Mouse (Mus musculus) lung, postnatal 0 days (tissue): ENCODE results near the gene Tbx5. TPM values are rescaled to one million over a fixed set of nuclear protein-coding genes. Genes with fewer than 3 reads are reported as not detected.

ENCODE experiments used
- ATAC-seq: fragments of 200-750 bp; cut with Nextera tagmentation; 2 replicates; pipeline ENCODE4 v1.8.0; 2017; ENCODE audit warnings: moderate library complexity
- DNase-seq: peaks from one replicate; pipeline ENCODE4 v3.0.0-alpha.2; 2016; ENCODE audit warnings: low spot score
- H3K27ac ChIP-seq: fragments of 300-500 bp; sonication (generic); 2 replicates; pipeline ENCODE4 v1.5.1; 2014; ENCODE audit warnings: antibody characterized with exemption, mild to moderate bottlenecking, low read length, mixed read lengths
- H3K27me3 ChIP-seq: fragments of 300-500 bp; sonication (generic); replicated peaks from 2 replicates; pipeline ENCODE4 v1.6.1; 2014; ENCODE audit warnings: low read length, mixed read lengths; ENCODE audit not compliant: insufficient read depth
- H3K36me3 ChIP-seq: fragments of 300-500 bp; sonication (generic); 2 replicates; pipeline ENCODE4 v1.6.1; 2014; ENCODE audit warnings: low read length, mixed read lengths; ENCODE audit not compliant: insufficient read depth
- H3K4me1 ChIP-seq: fragments of 300-500 bp; sonication (generic); 2 replicates; pipeline ENCODE4 v1.6.1; 2014; ENCODE audit warnings: antibody characterized with exemption, low read depth, low read length, mixed read lengths; ENCODE audit not compliant: insufficient read depth
- H3K4me2 ChIP-seq: fragments of 300-500 bp; sonication (generic); replicated peaks from 2 replicates; pipeline ENCODE4 v1.6.1; 2014; ENCODE audit warnings: low read depth, mild to moderate bottlenecking, low read length, moderate library complexity, mixed read lengths
- H3K4me3 ChIP-seq: fragments of 300-500 bp; sonication (generic); 2 replicates; pipeline ENCODE4 v1.5.1; 2014; ENCODE audit warnings: low read depth, low read length
- H3K9ac ChIP-seq: fragments of 300-500 bp; sonication (generic); replicated peaks from 2 replicates; pipeline ENCODE4 v1.6.1; 2014; ENCODE audit warnings: low read depth, mild to moderate bottlenecking
- H3K9me3 ChIP-seq: fragments of 300-500 bp; sonication (generic); 2 replicates; pipeline ENCODE4 v1.6.1; 2016; ENCODE audit warnings: low read length, mixed read lengths
- CTCF ChIP-seq: IDR thresholded peaks from 2 replicates; pipeline ENCODE4 v1.5.1; 2016; ENCODE audit warnings: antibody characterized with exemption, mild to moderate bottlenecking
- EP300 ChIP-seq: IDR thresholded peaks from 2 replicates; pipeline ENCODE4 v1.6.1; 2016; ENCODE audit warnings: antibody characterized with exemption, mild to moderate bottlenecking, control low read depth
- WGBS: fragments of 180-500 bp; shearing (Covaris S2); extraction: QIAGEN DNeasy Blood & Tissue Kit; methylation state at CpG from one replicate; pipeline ENCODE4 v1.1.7; 2014; 5-methylcytosine and 5-hydroxymethylcytosine counted together
- polyA plus RNA-seq: library from polyadenylated mRNA; unstranded; fragments of >200 nt; fragmentation: Nextera tagmentation; extraction: Ambion mirVana; gene quantifications from 2 replicates; pipeline ENCODE4 v1.2.1, GENCODE M21; 2015

Tbx5 gene
- polyA plus RNA-seq, 1 experiment from 2014 or later, result 25.3 TPM

DNA sequence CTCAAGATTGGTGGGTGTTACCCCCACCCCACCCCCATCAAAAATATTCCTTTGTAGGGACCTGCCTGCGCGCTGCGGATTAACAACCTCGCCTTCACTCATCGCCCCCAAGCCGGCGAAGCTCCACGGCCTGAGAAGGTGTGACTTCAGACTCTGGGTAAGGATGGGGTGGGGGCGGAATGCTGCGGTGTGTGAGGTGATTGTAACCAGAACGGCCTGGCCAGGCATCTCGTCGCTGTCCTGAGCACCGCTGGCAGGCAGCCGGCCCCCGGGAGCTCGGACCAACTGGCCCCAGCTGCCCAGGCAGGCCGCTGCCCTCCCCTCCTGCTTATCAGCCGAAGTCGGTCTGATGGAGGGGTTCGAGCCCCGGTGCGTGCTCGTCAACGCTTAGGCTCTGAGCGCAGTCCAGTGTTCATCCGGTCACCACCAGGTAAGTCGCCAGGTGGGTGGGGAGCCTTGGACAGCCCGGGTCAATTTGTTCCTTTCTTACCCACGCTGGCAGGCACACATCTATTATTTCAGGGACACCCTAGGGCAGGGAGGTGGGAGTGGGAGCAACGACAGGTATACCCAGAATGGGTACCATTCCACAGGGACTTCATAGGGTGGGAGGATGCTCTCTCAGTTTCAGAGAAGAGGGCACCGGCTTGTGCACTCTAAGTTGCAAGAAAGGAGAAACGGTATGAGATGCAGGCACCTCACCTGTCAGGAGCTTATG, 35.9 kb upstream of the Tbx5 start:
- no peak for TF ChIP-seq CTCF
- no peak for TF ChIP-seq EP300
- no peak overlapping the region for H3K9ac ChIP-seq
- DNase-seq (no peak), ATAC-seq (no peak)
- WGBS, result 16% methylated on average over 28 of the region's 33 CpGs
- no peaks in the 10 kb centered on the region for H3K36me3 ChIP-seq
- H3K27me3 ChIP-seq, result peaks cover 19% of the 10 kb centered on the region; the same call in 1 of the 2 replicates
- H3K27ac ChIP-seq, result no peak overlapping the region
- no peak overlapping the region for H3K4me3 ChIP-seq
- no peaks in the 10 kb centered on the region for H3K9me3 ChIP-seq
- H3K4me1 ChIP-seq, result no peaks in the 10 kb centered on the region
- no peak overlapping the region for H3K4me2 ChIP-seq

- Histone ChIP-seq H3K36me3 (no peaks in the 10 kb centered on the region), H3K4me2 (no peak overlapping the region), H3K4me1 (no peaks in the 10 kb centered on the region), H3K9ac (no peak overlapping the region), H3K27ac (no peak overlapping the region), H3K4me3 (no peak overlapping the region), H3K27me3 (peaks cover 30% of the 10 kb centered on the region), H3K9me3 (no peaks in the 10 kb centered on the region)
- ATAC-seq, result no peak
- 11% methylated on average over 24 of the region's 26 CpGs for WGBS
- DNase-seq, result no peak
- no peak for TF ChIP-seq CTCF
- TF ChIP-seq EP300, result no peak
Observed at GRCm38 (mm10) chr5:119797580-119798150, 34.8 kb upstream of the Tbx5 start.

DNA sequence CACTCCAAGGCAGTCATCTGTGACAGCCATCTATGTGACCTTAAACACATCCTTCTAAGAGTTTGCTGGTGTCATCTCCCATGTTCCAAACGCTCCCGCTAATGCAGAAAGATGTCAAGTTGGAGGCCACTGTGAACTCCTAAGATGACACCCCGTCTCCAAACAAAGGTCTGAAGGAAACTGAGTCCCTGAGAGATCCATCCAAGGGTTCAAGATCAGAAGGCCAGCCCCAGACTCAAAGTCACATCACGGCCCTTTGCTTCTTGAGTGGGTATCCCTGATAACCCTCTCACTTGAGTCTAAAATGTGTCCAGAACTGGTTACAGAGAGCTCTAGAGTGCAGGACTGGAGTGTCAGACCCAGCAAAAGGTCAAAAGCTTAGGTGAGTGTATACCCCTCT, 34.2 kb upstream of the Tbx5 start:
- no peak for TF ChIP-seq EP300
- TF ChIP-seq CTCF, result no peak
- Histone ChIP-seq H3K4me3 (no peak overlapping the region), H3K9ac (no peak overlapping the region), H3K27ac (no peak overlapping the region), H3K4me2 (no peak overlapping the region), H3K4me1 (no peaks in the 10 kb centered on the region), H3K9me3 (no peaks in the 10 kb centered on the region), H3K36me3 (no peaks in the 10 kb centered on the region), H3K27me3 (peaks cover 36% of the 10 kb centered on the region)
- 25% methylated on average over 4 of the region's 4 CpGs for WGBS
- no peak for ATAC-seq
- no peak for DNase-seq

- H3K36me3 ChIP-seq, result no peaks in the 10 kb centered on the region
- H3K9ac ChIP-seq, result no peak overlapping the region
- H3K27me3 ChIP-seq, result peaks cover 41% of the 10 kb centered on the region
- no peaks in the 10 kb centered on the region for H3K4me1 ChIP-seq
- H3K4me2 ChIP-seq, result no peak overlapping the region
- peak; percentile 10; the same call in 1 of the 2 replicates for ATAC-seq
- DNase-seq, result no peak
- 9% methylated on average over 5 of the region's 5 CpGs for WGBS
- TF ChIP-seq CTCF, result no peak
- TF ChIP-seq EP300, result no peak
- no peaks in the 10 kb centered on the region for H3K9me3 ChIP-seq
- H3K27ac ChIP-seq, result 0 out of 2 replicates have a peak overlapping the region, but pooled peaks have one; percentile 1
- H3K4me3 ChIP-seq, result no peak overlapping the region
Observed at GRCm38 (mm10) chr5:119798713-119799418, 33.6 kb upstream of the Tbx5 start.

DNA sequence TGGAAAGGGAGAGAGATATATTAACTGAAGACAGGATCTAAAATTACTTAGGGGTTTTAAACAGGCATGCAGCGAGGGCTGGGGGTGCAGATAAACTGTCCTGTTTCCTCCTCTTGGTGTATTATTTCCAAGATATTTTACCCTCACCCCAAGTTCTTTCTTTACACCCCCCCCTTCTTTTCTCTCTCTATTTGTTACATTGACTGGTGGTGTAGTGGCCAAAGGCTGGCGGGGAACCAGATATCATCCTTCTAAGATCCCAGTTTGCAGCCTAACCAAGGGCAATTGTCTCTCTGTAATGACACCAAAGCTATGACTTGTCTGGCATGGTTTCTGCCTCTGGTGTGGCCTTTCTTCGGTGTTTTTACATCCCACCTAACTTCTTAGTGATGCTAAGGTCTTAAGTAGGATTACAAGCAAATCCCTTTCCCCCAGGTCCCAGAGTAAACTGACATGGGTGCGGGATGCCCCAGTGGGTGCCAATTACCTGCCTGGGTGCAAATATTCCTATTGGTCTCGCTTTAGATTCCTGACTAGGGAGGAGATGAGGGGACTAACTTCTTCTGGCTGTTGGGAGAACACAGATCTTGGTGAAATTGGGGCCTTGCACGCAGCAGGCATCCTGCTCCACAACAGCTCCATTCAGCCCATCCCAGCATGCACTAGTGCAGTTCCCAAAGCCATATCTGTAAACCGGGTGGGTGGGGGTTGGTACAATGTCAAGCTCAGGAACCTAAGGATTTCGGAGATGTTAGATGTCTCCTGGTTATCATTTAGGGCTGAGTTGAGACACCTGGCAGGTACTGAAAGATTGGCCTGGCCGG, 32.8 kb upstream of the Tbx5 start:
- H3K4me3 ChIP-seq, result no peak overlapping the region
- ATAC-seq, result no peak
- no peaks in the 10 kb centered on the region for H3K4me1 ChIP-seq
- TF ChIP-seq CTCF (no peak), EP300 (no peak)
- no peak for DNase-seq
- H3K4me2 ChIP-seq, result no peak overlapping the region
- peak overlapping the region; percentile 11; the same call in 1 of the 2 replicates for H3K27ac ChIP-seq
- H3K9me3 ChIP-seq, result no peaks in the 10 kb centered on the region
- no peaks in the 10 kb centered on the region for H3K36me3 ChIP-seq
- H3K9ac ChIP-seq, result no peak overlapping the region
- 12% methylated on average over 9 of the region's 9 CpGs for WGBS
- peaks cover 48% of the 10 kb centered on the region for H3K27me3 ChIP-seq

DNA sequence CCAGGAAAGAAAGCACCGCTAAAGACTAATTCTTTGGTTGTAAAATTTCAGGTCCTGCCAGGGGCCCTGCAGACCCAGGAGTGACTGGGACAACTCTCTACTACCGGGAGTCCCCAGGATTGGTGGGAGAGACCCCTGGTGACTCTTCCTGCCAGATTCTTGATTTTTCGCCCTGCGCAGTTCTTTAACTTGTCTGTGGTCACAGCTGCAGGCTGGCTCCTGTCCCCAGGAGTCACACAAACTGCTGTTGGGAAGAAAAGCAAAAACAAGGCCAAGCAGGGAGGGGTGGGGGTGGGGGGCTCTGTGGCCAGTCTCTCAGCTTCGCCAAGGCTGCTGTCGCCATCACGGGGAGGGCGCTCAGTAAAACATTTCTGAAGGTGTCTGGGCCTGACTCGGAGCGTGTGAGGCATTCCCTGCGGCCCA, 32.2 kb upstream of the Tbx5 start:
- 4% methylated on average over 11 of the region's 11 CpGs for WGBS
- ATAC-seq, result peak; percentile 54
- TF ChIP-seq CTCF (no peak), EP300 (no peak)
- Histone ChIP-seq H3K36me3 (no peaks in the 10 kb centered on the region), H3K4me1 (no peaks in the 10 kb centered on the region), H3K9ac (no peak overlapping the region), H3K9me3 (no peaks in the 10 kb centered on the region), H3K4me3 (no peak overlapping the region), H3K27ac (peak overlapping the region; percentile 11; the same call in 1 of the 2 replicates), H3K27me3 (peaks cover 52% of the 10 kb centered on the region), H3K4me2 (no peak overlapping the region)
- peak; percentile 64 for DNase-seq
